Mouse (Mus musculus) cerebellum, adult 2 months (tissue): ENCODE results near the gene Grm5. TPM values are rescaled to one million over a fixed set of nuclear protein-coding genes. Genes with fewer than 3 reads are reported as not detected.

Experiments
- DNase-seq, 2 experiments: peaks; one replicate each; pipeline ENCODE4 v3.0.0; 2021
- H3K27ac ChIP-seq: fragments of 200-500 bp; 2 replicates; pipeline ENCODE4 v1.5.1; 2012; ENCODE audit warnings: low read length, control low read depth, inconsistent platforms; ENCODE audit not compliant: insufficient read depth
- H3K27me3 ChIP-seq: fragments of 200-500 bp; 2 replicates; pipeline ENCODE4 v1.6.1; 2012; ENCODE audit warnings: inconsistent platforms, mild to moderate bottlenecking, low read length, moderate library complexity; ENCODE audit not compliant: control insufficient read depth, insufficient read depth
- H3K4me1 ChIP-seq: fragments of 200-500 bp; 2 replicates; pipeline ENCODE4 v1.6.1; 2011; ENCODE audit warnings: low read length; ENCODE audit not compliant: control insufficient read depth, insufficient read depth
- H3K4me3 ChIP-seq: fragments of 200-500 bp; replicated peaks from 2 replicates; pipeline ENCODE3; 2011; ENCODE audit warnings: mild to moderate bottlenecking, low read depth, low read length, control low read depth; ENCODE audit not compliant: insufficient read depth
- CTCF ChIP-seq: fragments of 200-500 bp; IDR thresholded peaks from 2 replicates; pipeline ENCODE4 v1.5.1; 2011; ENCODE audit warnings: low read depth, mild to moderate bottlenecking, control low read depth, low read length, moderate library complexity, borderline replicate concordance; ENCODE audit not compliant: insufficient read depth
- POLR2A ChIP-seq: fragments of 200-500 bp; IDR thresholded peaks from 2 replicates; pipeline ENCODE4 v1.6.1; 2011; ENCODE audit warnings: low read length, control low read depth, borderline replicate concordance; ENCODE audit not compliant: insufficient read depth
- WGBS: fragments of 180-500 bp; shearing (Covaris S2); methylation state at CpG from one replicate; pipeline ENCODE4 v1.1.7; 2018; 5-methylcytosine and 5-hydroxymethylcytosine counted together
- polyA plus RNA-seq: library from polyadenylated mRNA; depleted of rRNA; stranded (reverse); fragments of >200 nt; gene quantifications from 2 replicates; pipeline ENCODE4 v1.2.3, GENCODE M21; 2012

Gene Grm5
- polyA plus RNA-seq, 1 experiment = 9.4 TPM

GRCm38 (mm10) chr7:87635530-87635929 lies 51.6 kb downstream of the Grm5 start:
- DNase-seq = no peak
- 10% methylated on average over 1 of the region's 1 CpGs for WGBS
- TF ChIP-seq POLR2A = no peak
- TF ChIP-seq CTCF = no peak
- no peak overlapping the region for H3K27ac ChIP-seq
- no peaks in the 10 kb centered on the region for H3K27me3 ChIP-seq
- H3K4me3 ChIP-seq = no peak overlapping the region
- no peaks in the 10 kb centered on the region for H3K4me1 ChIP-seq

DNA sequence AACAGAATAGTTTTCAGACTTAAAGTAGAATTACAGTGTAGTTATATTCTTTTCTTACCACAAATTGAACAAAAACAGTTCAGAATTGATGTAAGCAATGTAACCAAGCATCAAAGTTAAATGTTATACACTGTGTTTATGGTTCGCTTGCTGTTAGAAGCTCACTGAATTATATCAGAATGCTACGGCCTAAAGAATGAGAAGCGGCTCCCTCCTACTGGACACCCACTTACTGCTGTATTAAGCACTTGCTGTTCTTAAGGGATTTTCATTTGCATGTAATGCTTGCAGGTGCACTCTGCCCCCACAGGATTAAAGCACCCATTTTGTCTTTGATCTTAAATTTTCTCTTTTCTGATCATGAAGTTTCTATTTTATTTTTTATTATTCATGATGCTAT lies 66.6 kb downstream of the Grm5 start:
- Histone ChIP-seq H3K27ac (no peak overlapping the region), H3K27me3 (no peaks in the 10 kb centered on the region), H3K4me3 (no peak overlapping the region), H3K4me1 (no peaks in the 10 kb centered on the region)
- 86% methylated on average over 3 of the region's 3 CpGs for WGBS
- DNase-seq = no peak
- TF ChIP-seq POLR2A (no peak), CTCF (no peak)

DNA sequence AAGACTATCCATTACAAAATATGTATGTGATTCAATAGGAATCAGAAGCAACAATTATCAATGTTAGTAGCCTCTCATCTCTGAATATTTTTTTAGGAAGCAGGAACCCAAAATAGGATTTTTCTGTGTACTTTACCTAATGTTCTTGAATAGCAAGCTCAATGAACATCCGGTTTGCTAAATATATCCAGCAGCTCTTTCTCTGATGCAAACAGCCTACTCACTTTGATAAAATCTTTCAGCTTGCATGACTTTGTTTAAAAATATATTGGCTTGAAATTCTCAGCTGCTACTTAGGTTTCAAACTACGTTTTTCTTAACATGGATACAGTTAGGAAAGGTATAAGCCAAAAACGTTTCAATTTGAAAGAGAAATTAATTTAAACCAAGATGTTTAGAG lies 77.8 kb downstream of the Grm5 start:
- no peak for DNase-seq
- Histone ChIP-seq H3K4me1 (no peaks in the 10 kb centered on the region), H3K27ac (no peak overlapping the region), H3K27me3 (no peaks in the 10 kb centered on the region), H3K4me3 (no peak overlapping the region)
- 62% methylated on average over 3 of the region's 3 CpGs for WGBS
- TF ChIP-seq POLR2A = no peak
- TF ChIP-seq CTCF = no peak

DNA sequence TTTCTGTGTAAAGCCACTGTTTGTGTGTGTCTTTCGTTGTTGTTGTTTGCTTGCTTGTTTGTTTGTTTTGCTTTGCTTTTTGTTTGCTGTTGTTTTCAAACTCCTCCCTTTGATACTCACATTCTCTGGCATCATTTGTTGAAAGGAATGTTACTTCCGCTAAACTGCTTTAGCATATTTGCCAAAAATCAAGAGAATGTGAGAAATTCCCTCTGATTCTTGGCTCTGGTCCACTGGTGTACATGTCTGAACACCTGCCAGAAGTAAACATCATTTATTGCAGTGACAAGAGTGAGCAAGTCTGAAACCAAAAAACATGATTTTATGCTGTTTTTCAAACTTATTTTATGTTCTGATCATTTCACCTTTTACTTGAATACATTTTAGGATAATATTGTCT lies 80.1 kb downstream of the Grm5 start:
- Histone ChIP-seq H3K27me3 (no peaks in the 10 kb centered on the region), H3K4me3 (no peak overlapping the region), H3K27ac (no peak overlapping the region), H3K4me1 (no peaks in the 10 kb centered on the region)
- TF ChIP-seq POLR2A (no peak), CTCF (no peak)
- WGBS = 42% methylated on average over 2 of the region's 2 CpGs
- DNase-seq = no peak

DNA sequence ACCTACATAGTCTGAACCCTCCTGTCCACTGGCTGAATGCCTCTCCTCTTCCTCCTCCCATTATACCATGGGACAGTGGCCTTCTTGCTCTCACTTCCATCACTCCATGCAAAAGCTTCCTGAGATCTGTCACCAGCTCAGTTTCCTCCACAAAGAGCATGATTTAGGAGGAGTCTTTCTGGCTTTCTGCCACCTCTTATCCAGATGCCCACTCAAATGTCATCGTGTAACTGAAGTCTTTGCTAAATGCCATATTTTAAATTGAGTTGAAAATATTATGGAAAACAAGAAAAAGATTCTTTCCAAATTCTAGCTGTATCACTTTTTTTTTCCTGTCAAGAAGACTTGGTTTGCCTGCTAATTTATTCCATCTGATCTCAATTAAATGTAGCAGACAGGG lies 132.4 kb downstream of the Grm5 start:
- H3K4me1 ChIP-seq = no peaks in the 10 kb centered on the region
- TF ChIP-seq CTCF (no peak), POLR2A (no peak)
- no peaks in the 10 kb centered on the region for H3K27me3 ChIP-seq
- H3K27ac ChIP-seq = no peak overlapping the region
- DNase-seq = no peak
- 9% methylated on average over 1 of the region's 1 CpGs for WGBS
- no peak overlapping the region for H3K4me3 ChIP-seq

DNA sequence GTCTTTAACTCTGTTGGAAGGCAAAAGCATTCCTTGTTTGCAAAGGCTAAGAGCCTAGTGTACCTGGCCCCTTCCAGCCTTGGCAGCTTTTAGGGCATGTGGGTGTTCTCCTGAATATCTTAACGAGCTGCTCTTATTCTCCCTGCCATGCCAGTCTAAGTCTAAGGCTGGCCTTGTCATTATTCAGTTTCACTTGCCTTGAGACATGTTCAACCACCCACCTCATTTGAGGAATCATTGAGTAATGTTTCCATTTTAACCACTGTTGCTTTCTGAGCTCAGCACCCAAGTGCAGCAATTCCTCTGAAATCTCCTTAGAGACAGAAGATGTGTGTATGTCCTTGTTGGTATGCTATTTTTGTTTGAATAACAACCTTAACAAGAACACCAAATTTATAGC lies 134.7 kb downstream of the Grm5 start:
- DNase-seq = no peak
- no peak overlapping the region for H3K4me3 ChIP-seq
- no peak for TF ChIP-seq CTCF
- TF ChIP-seq POLR2A = no peak
- H3K4me1 ChIP-seq = no peaks in the 10 kb centered on the region
- 42% methylated on average over 1 of the region's 1 CpGs for WGBS
- H3K27ac ChIP-seq = no peak overlapping the region
- no peaks in the 10 kb centered on the region for H3K27me3 ChIP-seq

- H3K4me1 ChIP-seq = no peaks in the 10 kb centered on the region
- TF ChIP-seq POLR2A = no peak
- H3K27ac ChIP-seq = no peak overlapping the region
- no peak for DNase-seq
- no peak overlapping the region for H3K4me3 ChIP-seq
- no peaks in the 10 kb centered on the region for H3K27me3 ChIP-seq
Observed at GRCm38 (mm10) chr7:87734511-87734910, 150.5 kb downstream of the Grm5 start.

GRCm38 (mm10) chr7:87761945-87762344 lies 178.0 kb downstream of the Grm5 start:
- DNase-seq = no peak
- WGBS = 56% methylated on average over 2 of the region's 2 CpGs
- Histone ChIP-seq H3K27ac (no peak overlapping the region), H3K4me1 (no peaks in the 10 kb centered on the region), H3K4me3 (no peak overlapping the region), H3K27me3 (no peaks in the 10 kb centered on the region)
- TF ChIP-seq POLR2A = no peak
- TF ChIP-seq CTCF = no peak

DNA sequence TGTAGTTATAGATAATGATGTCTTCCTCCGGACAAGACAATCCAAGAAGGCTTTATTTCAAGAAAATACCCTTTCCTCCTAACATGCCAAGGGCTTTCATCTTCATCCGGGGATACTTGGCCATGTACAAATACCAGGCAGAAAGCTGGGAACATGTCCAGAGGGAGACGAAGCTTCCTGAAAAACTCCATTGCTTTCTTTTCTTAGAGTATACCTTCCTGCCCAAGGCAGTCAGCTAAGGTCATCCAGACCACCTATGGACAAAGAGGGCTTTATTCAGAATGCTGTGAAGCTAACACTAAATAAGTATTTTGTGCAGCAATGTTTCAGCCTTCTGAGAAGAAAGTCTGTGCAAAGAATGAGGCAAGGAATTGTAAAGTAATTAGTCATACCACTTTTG lies 178.4 kb downstream of the Grm5 start:
- no peak overlapping the region for H3K27ac ChIP-seq
- DNase-seq = no peak

More for the DNA sequence above, 178.4 kb downstream of the Grm5 start:
- Histone ChIP-seq H3K27me3 (no peaks in the 10 kb centered on the region), H3K4me3 (no peak overlapping the region), H3K4me1 (no peaks in the 10 kb centered on the region)
- WGBS = 11% methylated on average over 3 of the region's 3 CpGs
- no peak for TF ChIP-seq CTCF
- no peak for TF ChIP-seq POLR2A
